Mouse (Mus musculus) adrenal gland, adult 18-20 months (tissue): ENCODE data around the gene Comt. TPM values are rescaled to one million over a fixed set of nuclear protein-coding genes. Genes with fewer than 3 reads are reported as not detected.
A peak's percentile ranks its signal among the peaks of the same experiment; 100 is the strongest.

ENCODE experiments used
- DNase-seq, 2 experiments: peaks; one replicate each; pipeline ENCODE4 v3.0.0; 2021 to 2022; ENCODE audit warnings: low spot score in 2 of 2
- total RNA-seq, 2 experiments: library from RNA; stranded (reverse); gene quantifications; 1 replicate in 1 of 2; 2 replicates in 1 of 2; pipeline ENCODE4 v1.2.3; 2021

The Comt gene
- total RNA-seq, 2 experiments from 2014 or later, result 191 to 384 TPM

GRCm38 (mm10) chr16:18392469-18393426 is 33.9 kb downstream of the Comt start:
- DNase-seq, result peak; percentile 85 to 87

- DNase-seq, result no peak
Observed at GRCm38 (mm10) chr16:18391728-18392127, 34.9 kb downstream of the Comt start.

- DNase-seq, result no peak
Observed at GRCm38 (mm10) chr16:18391127-18391526, 35.5 kb downstream of the Comt start.

- DNase-seq, result no peak
Observed at GRCm38 (mm10) chr16:18390399-18390798, 36.3 kb downstream of the Comt start.

- DNase-seq, result no peak
Observed at GRCm38 (mm10) chr16:18388583-18389435, 37.8 kb downstream of the Comt start.

GRCm38 (mm10) chr16:18387704-18388582 is 38.7 kb downstream of the Comt start:
- DNase-seq, result no peak

GRCm38 (mm10) chr16:18386972-18387371 is 39.7 kb downstream of the Comt start:
- DNase-seq, result no peak

GRCm38 (mm10) chr16:18386451-18386850 is 40.2 kb downstream of the Comt start:
- no peak for DNase-seq

- no peak for DNase-seq
Observed at GRCm38 (mm10) chr16:18385411-18385810, 41.2 kb downstream of the Comt start.

GRCm38 (mm10) chr16:18384659-18385058 is 42.0 kb downstream of the Comt start:
- DNase-seq, result no peak

- DNase-seq, result peak in 1 of 2 experiments; percentile 26
Observed at GRCm38 (mm10) chr16:18384211-18384610, 42.4 kb downstream of the Comt start.

- DNase-seq, result no peak
Observed at GRCm38 (mm10) chr16:18383756-18384155, 42.9 kb downstream of the Comt start.

- peak in 1 of 2 experiments; percentile 44 for DNase-seq
Observed at GRCm38 (mm10) chr16:18383045-18383726, 43.5 kb downstream of the Comt start.

- no peak for DNase-seq
Observed at GRCm38 (mm10) chr16:18381621-18382258, 44.9 kb downstream of the Comt start.

- DNase-seq, result no peak
Observed at GRCm38 (mm10) chr16:18380495-18381063, 46.1 kb downstream of the Comt start.

GRCm38 (mm10) chr16:18379338-18380001 is 47.2 kb downstream of the Comt start:
- DNase-seq, result no peak

- DNase-seq, result no peak
Observed at GRCm38 (mm10) chr16:18378489-18378888, 48.2 kb downstream of the Comt start.

GRCm38 (mm10) chr16:18377203-18377602 is 49.4 kb downstream of the Comt start:
- no peak for DNase-seq
